Mouse (Mus musculus) E14TG2a.4 (cell line): ENCODE measurements around the gene Trim45.

Experiments used
- H3K27me3 ChIP-seq: 2 replicates; pipeline ENCODE4 v1.6.1; 2014; ENCODE audit warnings: low read length, control low read depth; ENCODE audit not compliant: insufficient read depth
- H3K36me3 ChIP-seq: 2 replicates; pipeline ENCODE4 v1.6.1; 2014; ENCODE audit warnings: low read length, control low read depth; ENCODE audit not compliant: insufficient read depth
- H3K4me1 ChIP-seq: replicated peaks from 2 replicates; pipeline ENCODE4 v1.6.1; 2014; ENCODE audit warnings: low read depth, low read length, control low read depth
- H3K4me3 ChIP-seq: replicated peaks from 2 replicates; pipeline ENCODE4 v1.5.1; 2014; ENCODE audit warnings: mild to moderate bottlenecking, low read length
- H3K9me3 ChIP-seq: 2 replicates; pipeline ENCODE4 v1.6.1; 2014; ENCODE audit warnings: low read length, control low read depth
- CTCF ChIP-seq: conservative IDR thresholded peaks from 2 replicates; pipeline ENCODE4 v1.5.1; 2014; ENCODE audit warnings: low read length
- NANOG ChIP-seq: IDR thresholded peaks from 2 replicates; pipeline ENCODE4 v1.6.1; 2014; ENCODE audit warnings: borderline replicate concordance, low read length, mixed read lengths
- POU5F1 ChIP-seq: IDR thresholded peaks from 2 replicates; pipeline ENCODE4 v1.6.1; 2014; ENCODE audit warnings: low read length, borderline replicate concordance

Trim45 gene

GRCm38 (mm10) chr3:100921825-100922505 is at the start of gene Trim45:
Trim45 (plus strand) TSS chr3:100922202.
- Histone ChIP-seq H3K4me1 (peaks cover 43% of the 10 kb centered on the region), H3K27me3 (peaks cover 10% of the 10 kb centered on the region), H3K4me3 (peak within 1 kb of the TSS; percentile 82), H3K9me3 (no peaks in the 10 kb centered on the region), H3K36me3 (peaks cover 22% of the 10 kb centered on the region)
- TF ChIP-seq CTCF (no peak), POU5F1 (no peak), NANOG (no peak)

GRCm38 (mm10) chr3:100877057-100877456 is 44.9 kb upstream of the Trim45 start:
- Histone ChIP-seq H3K36me3 (no peaks in the 10 kb centered on the region), H3K4me1 (no peaks in the 10 kb centered on the region), H3K4me3 (no peak overlapping the region), H3K9me3 (no peaks in the 10 kb centered on the region), H3K27me3 (no peaks in the 10 kb centered on the region)
- TF ChIP-seq NANOG (no peak), CTCF (no peak), POU5F1 (no peak)

DNA sequence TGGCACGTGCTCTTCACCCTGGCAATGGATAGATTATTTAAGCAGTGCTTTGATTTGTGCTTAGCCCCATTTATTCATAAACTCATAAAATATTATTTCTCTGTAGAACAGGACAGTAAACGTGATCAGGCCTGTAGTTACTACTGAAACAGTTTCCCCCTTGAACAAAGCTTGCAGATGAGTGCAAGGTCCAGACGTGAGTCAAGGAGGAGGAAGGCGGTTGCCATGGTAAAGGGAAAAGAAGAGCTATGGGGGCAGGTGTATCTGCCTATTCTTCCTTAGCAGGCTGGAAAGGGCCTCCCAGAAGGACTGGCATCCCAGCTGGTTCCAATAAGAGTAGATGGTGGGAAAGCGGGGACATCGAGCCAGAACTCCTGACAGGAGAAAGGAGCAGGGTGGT is 40.6 kb upstream of the Trim45 start:
- H3K4me1 ChIP-seq, result no peaks in the 10 kb centered on the region
- no peak for TF ChIP-seq POU5F1
- TF ChIP-seq NANOG, result no peak
- TF ChIP-seq CTCF, result no peak
- H3K9me3 ChIP-seq, result 0 out of 2 replicates have a peak, but pooled peaks cover under 1% of the 10 kb centered on the region
- no peaks in the 10 kb centered on the region for H3K27me3 ChIP-seq
- no peaks in the 10 kb centered on the region for H3K36me3 ChIP-seq
- no peak overlapping the region for H3K4me3 ChIP-seq

GRCm38 (mm10) chr3:100881843-100882634 is 40.0 kb upstream of the Trim45 start:
- Histone ChIP-seq H3K4me3 (no peak overlapping the region), H3K27me3 (no peaks in the 10 kb centered on the region), H3K4me1 (no peaks in the 10 kb centered on the region), H3K36me3 (no peaks in the 10 kb centered on the region), H3K9me3 (peaks cover 3% of the 10 kb centered on the region; the same call in 1 of the 2 replicates)
- no peak for TF ChIP-seq POU5F1
- no peak for TF ChIP-seq NANOG
- no peak for TF ChIP-seq CTCF

GRCm38 (mm10) chr3:100889234-100889633 is 32.8 kb upstream of the Trim45 start:
- Histone ChIP-seq H3K4me1 (no peaks in the 10 kb centered on the region), H3K36me3 (no peaks in the 10 kb centered on the region), H3K27me3 (0 out of 2 replicates have a peak, but pooled peaks cover 3% of the 10 kb centered on the region), H3K9me3 (peaks cover 3% of the 10 kb centered on the region; the same call in 1 of the 2 replicates), H3K4me3 (no peak overlapping the region)
- no peak for TF ChIP-seq NANOG

GRCm38 (mm10) chr3:100890406-100890805 is 31.6 kb upstream of the Trim45 start:
- Histone ChIP-seq H3K4me3 (no peak overlapping the region), H3K27me3 (0 out of 2 replicates have a peak, but pooled peaks cover 3% of the 10 kb centered on the region), H3K9me3 (peaks cover 3% of the 10 kb centered on the region; the same call in 1 of the 2 replicates), H3K36me3 (no peaks in the 10 kb centered on the region), H3K4me1 (no peaks in the 10 kb centered on the region)
- TF ChIP-seq CTCF (no peak), POU5F1 (no peak), NANOG (no peak)

GRCm38 (mm10) chr3:100892383-100893335 is 29.3 kb upstream of the Trim45 start:
- Histone ChIP-seq H3K9me3 (no peaks in the 10 kb centered on the region), H3K36me3 (no peaks in the 10 kb centered on the region), H3K4me1 (no peaks in the 10 kb centered on the region), H3K27me3 (0 out of 2 replicates have a peak, but pooled peaks cover 3% of the 10 kb centered on the region), H3K4me3 (no peak overlapping the region)
- TF ChIP-seq CTCF (no peak), POU5F1 (no peak), NANOG (no peak)

DNA sequence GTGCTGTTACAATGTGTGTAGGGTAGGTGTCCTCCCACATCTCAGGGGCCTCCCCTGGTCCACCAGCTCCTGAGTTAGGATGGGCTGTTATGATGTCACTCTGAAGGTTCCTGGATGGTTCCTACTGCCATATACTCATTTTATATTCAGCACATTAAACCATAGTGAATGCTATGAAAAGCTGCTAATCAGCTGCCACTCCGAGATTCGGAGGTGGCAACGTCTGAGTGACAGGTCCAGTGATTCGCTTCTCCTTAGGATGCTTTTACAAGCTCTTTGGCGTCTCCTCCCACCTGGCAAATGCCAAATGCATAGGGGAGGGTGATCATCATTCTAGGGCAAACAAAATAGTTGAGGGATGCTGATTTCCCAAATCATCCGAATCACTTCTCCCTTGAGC is 26.5 kb upstream of the Trim45 start:
- H3K4me1 ChIP-seq, result no peaks in the 10 kb centered on the region
- TF ChIP-seq NANOG (no peak), CTCF (no peak), POU5F1 (no peak)
- 0 out of 2 replicates have a peak, but pooled peaks cover 3% of the 10 kb centered on the region for H3K27me3 ChIP-seq
- H3K9me3 ChIP-seq, result no peaks in the 10 kb centered on the region
- no peaks in the 10 kb centered on the region for H3K36me3 ChIP-seq
- no peak overlapping the region for H3K4me3 ChIP-seq
